Mouse (Mus musculus) B cell, adult 67 days (primary cell): ENCODE data around the gene Crnn. TPM values are rescaled to one million over a fixed set of nuclear protein-coding genes. Genes with fewer than 3 reads are reported as not detected.

Experiments used
- total RNA-seq, 2 experiments: library from RNA; stranded (reverse); gene quantifications; 4 replicates each; pipeline ENCODE4 v1.2.4; 2023

Gene Crnn
- not detected for total RNA-seq

GRCm38 (mm10) chr3:93144510-93145051 is at the start of gene Crnn:
Gene Crnn, plus strand, starts transcription at chr3:93144787.

GRCm38 (mm10) chr3:93196978-93197377 is 52.4 kb downstream of the Crnn start, which contains the start of gene Flg2:
Gene Flg2, plus strand, starts transcription at chr3:93197278.

Other genes with a start within 250 kb of the Crnn start
- gene Lce3a, start 218.6 kb upstream of the Crnn start, total RNA-seq: not detected
- not detected for gene Lce3b, start 211.8 kb upstream of the Crnn start, total RNA-seq
- gene Lce3c, start 200.3 kb upstream of the Crnn start, total RNA-seq: not detected
- not detected for gene Lce3d, start 187.4 kb upstream of the Crnn start, total RNA-seq
- not detected for gene Lce3e, start 177.7 kb upstream of the Crnn start, total RNA-seq
- not detected for gene Lce3f, start 152.6 kb upstream of the Crnn start, total RNA-seq
- not detected for gene Crct1, start 129.1 kb upstream of the Crnn start, total RNA-seq
- not detected for gene Lce1m, start 125.7 kb upstream of the Crnn start, total RNA-seq
- gene Gm4858, start 76.0 kb upstream of the Crnn start, total RNA-seq: not detected
- gene Flg2, start 52.5 kb downstream of the Crnn start, total RNA-seq: not detected
- not detected for gene Flg, start 128.7 kb downstream of the Crnn start, total RNA-seq
- gene Hrnr, start 175.0 kb downstream of the Crnn start, total RNA-seq: not detected
- not detected for gene Rptn, start 248.9 kb downstream of the Crnn start, total RNA-seq